Mouse (Mus musculus): ENCODE measurements around the gene Rilpl1.
"Not testable (repeated sequence)": the region's sequence is repeated elsewhere in the genome, so short reads cannot be mapped to it uniquely, and the experiment has no call there.

Gene Rilpl1

DNA sequence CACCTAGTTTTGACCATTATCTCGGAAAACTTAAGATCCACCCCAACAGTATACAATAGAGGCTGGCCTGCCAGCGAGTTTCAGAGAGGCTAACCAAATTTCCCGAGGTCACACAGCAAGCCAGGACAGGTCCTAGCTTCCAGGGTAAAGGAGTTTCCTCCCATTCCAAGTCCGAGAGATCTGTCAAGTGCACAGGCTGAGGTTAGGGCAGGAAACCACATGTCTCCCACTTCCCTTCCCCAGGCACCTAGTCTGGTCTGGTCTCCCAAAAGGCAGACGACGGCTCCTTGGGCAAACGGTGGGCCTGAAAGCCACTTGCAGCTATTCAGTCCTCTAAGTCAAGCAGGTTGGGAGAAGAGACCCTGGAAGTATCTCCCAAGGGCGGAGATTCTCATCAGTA is 1.5 kb downstream of the Rilpl1 start:
- no peak for DNase-seq (ENCODE audit: low read depth in 2 of 2, low spot score in 2 of 2)

DNA sequence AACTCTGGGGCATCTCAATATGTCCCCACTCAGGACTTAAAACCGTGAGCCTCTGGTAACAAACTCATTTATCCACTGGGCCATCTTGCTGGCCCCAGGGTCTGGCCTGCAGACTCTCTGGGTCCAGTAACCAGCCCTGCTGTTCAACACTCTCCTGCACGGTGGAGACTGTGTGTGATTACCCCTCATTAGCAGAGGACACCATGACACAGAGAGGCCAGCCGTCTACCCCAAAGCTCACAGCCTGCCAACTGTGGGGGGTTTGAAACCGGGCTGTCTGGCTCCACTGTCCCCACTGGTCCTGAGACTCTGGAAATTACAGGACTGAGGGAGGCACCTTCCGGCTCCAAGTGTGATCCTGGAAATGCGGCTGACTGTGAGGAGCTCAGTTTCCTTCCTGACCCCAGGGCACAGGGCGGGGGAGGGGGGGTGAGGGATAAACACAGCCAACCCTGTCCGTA is 2.0 kb downstream of the Rilpl1 start:
- no peak for DNase-seq (ENCODE audit: low read depth in 2 of 2, low spot score in 2 of 2)

DNA sequence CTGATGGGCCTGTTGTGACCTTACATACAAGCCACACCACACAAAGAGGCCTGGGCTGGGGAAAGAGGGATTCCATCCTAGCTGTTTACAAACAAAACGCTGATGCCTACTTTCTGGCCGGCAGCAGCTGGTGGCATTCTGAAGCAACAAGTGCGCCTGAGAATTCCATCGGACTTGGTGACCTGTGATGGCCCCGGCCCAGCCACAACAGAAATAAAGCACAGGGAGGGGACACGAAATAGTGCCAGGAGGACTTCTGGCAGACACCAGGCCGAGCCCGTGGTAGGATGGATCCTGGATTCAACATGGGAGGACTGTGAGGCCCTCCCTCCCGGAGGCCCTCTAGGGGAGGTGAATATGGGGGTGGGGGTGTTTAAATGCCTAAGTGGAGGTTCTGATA is 2.4 kb downstream of the Rilpl1 start:
- DNase-seq (ENCODE audit: low read depth in 2 of 2, low spot score in 2 of 2), result no peak

DNA sequence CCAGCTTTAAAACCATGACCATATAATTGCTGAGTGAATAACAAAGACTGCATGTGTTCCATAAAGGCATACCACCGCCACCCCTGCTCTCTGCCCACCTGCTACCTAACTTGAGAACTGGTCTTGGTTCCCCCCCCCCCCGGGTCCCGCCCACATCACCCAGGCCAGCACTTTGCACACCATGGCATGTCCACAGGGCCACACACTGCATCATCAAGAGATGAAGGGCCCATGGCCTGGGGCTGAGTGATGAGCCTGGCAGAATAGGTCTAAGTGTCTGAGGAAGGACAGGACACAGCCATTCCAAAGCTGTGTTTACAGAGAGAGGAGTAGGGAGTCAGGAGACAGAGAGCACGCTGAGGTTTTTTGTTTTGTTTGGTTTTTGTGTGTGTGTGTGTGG is 2.8 kb downstream of the Rilpl1 start:
- no peak for DNase-seq (ENCODE audit: low read depth in 2 of 2, low spot score in 2 of 2)

DNA sequence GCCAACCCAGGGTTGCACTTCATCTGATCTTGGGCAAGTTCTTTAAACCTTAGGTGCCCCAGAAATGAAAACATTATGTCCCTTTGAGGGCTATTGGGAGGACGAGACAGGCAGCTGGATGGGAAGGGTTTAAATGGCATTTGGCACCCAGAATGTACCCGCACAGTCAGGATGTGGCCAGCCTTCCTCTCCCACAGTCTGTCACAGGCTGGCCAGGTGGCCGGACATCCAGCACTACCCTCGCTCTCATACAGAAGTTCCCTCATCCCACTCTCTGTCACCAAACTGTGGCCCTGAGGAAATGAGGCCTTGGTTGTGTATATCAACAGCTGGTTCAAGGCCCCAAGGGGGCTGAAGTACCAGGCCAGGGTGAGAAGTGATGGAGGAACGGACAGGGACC is 6.2 kb downstream of the Rilpl1 start:
- DNase-seq (ENCODE audit: low read depth in 2 of 2, low spot score in 2 of 2), result no peak

DNA sequence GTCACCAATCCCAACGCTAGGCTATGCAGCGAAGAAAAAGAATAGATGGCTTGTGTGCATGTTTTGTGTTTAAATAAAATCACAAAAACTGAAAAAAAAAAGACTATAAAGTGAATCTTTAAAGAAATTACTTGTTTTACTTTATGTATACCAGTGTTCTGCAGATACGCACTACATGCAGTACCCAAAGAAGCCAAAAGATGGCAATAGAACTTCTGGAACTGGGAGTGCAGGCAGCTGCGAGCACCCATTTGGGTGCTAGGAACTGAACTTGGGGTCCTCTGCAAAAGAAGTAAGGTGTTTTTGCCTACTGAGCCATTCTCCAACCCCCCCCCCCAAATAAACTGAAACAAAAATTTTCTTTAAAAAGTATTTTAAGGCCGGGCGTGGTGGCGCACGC is 8.2 kb downstream of the Rilpl1 start:
- no peak for DNase-seq (ENCODE audit: low read depth in 2 of 2, low spot score in 2 of 2)

DNA sequence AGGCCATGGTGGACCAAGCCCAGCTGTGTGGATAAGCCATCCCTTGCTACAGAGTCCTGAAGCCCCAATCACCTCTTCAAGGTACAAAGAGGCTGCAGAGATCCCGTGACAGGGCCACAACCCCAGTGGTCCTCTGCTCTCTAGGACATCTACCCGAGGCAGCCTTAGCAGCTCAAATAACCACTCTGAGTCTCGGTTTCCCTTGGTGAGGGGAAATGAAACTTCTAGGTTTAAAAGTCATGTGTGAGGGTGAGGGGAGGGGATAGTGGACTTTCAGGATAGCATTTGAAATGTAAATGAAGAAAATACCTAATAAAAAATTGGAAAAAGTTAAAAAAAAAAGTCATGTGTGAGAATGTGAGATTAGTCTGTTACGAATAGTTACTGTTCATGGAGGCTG is 9.6 kb downstream of the Rilpl1 start:
- DNase-seq (ENCODE audit: low read depth in 2 of 2, low spot score in 2 of 2), result no peak

DNA sequence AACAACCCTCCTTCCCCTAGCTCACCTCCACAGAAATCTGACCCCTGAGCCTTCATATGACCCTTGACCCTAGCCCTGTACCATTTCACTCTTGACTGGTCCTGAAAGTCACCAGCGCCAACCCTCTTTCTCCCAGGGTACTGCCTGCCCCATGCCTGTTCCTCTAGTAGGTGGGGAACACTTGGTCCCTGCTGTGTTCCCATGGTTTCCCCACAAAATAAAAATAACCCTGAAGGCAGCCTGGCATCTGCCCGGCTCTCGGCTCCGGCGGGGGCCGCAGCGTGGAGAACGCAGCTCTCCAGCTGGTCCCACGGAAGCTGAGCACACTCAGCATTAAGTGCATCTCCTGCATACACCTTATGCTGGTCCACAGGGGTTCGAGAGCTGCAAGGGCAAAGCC is 12.5 kb downstream of the Rilpl1 start:
- no peak for DNase-seq (ENCODE audit: low read depth in 2 of 2, low spot score in 2 of 2)

DNA sequence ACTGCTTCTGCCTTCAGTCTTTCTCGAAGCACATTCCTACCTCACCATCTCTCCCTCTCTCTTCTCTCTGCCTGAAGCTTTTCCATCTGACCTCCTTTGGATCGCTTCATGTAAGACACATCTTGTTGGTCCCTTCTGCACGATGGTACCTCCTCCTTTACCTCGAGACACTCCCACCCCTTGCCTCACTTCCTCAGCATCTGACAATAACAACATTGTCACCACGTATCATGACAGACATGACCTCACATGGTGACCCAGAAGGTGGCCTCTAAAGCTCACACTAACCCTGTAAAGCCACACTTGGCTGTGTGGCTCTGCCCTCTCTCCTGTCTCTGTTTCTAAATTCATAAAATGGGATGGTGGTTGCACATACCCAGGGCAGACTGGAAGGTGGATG is 15.4 kb downstream of the Rilpl1 start:
- DNase-seq (ENCODE audit: low read depth in 2 of 2, low spot score in 2 of 2), result no peak

DNA sequence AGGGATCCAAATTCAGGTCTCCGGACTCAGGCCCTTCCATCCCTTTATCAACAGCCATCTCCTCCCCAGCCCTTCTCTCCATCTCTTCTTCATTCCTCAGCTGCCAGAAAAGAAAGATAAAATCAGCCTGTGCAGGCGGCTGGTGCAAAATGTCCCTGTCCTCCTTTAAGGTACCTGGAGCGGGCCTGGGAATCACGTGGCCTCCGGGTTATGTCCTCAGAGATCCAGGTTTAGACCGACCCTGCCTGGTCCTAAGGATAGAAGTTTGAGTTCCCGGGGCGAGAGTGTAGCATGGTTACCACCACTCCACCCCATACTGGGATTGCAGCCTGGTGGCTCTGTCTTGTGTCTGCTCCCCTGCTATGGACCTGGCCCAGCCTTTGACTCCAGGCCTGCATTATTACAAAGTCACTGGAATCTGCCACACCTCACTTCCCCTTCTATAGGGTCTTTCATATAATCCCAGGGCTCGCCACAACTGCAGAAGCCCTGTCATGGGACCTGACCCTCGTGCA is 20.6 kb downstream of the Rilpl1 start:
- DNase-seq (ENCODE audit: low read depth in 2 of 2, low spot score in 2 of 2), result no peak

DNA sequence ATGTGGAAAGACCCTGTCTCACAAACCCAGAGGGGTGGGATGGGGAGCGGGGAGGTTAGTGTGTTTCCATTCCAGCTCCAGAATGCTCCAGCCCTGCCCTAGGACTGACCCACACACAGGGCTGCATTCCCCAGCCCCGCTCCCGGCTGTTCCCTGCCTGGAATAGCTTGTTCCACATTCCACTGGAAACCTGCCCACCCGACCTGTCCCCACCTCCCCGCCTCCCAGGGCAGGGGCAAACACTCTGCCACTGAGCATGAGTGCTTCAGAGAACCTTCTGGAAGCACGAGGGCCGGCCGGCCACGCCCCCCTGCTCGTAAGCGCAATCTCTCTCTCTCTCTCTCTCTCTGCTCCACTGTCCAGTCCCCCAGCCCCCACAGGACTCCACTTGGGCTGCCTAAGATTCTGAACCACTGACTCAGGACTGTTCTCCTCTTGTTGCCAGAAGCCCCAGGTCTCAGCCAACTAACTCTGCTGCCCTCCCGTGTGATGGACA is 21.4 kb downstream of the Rilpl1 start:
- no peak for DNase-seq (ENCODE audit: low read depth in 2 of 2, low spot score in 2 of 2)

DNA sequence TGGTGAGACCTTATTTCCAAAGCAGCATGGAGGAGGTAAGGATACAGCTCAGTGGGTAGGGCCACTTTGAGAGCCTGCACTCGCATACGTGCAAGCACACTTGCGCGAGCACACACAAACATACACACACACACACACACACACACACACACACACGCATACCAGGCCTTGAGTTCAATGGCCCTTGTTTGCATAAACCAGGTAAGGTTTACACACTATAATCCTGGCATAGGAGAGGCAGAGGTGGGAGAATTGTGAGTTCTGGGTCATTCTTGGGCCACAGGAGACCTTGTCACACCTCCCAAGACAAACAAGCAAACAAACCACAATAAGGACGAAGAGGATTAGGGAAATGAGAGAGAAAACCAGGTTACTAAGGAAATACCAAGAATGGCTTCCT is 22.0 kb downstream of the Rilpl1 start:
- no peak for DNase-seq (ENCODE audit: low read depth in 2 of 2, low spot score in 2 of 2)

DNA sequence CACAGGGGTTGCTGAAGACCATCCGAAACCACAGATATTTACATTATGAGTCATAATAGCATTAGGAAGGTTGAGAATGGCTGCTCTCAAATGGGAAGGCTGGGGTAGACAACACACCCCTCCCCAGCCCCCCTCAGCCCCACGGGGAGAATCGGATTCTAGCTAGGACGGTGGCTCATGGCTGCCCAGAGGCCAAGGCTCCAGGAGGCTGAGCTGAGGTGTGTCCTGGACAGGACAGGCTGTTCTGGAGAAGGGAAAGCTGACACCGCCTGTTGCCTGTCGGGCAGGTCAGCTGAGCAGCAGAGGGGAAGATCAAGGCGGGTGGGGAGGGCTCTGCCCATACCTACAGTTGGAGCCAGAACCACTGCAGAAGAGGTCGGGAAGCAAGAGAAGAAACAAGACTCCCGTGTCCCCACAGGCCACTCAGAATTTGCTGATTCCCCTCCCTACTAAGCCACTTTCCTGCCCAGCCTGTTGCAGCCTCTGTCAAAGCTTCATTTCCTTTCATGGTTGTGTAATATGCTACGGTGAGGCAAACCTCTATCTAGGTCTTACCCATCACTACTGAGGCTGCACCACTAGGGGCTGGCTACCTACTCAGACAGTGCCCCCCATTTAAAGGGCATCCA is 24.3 kb downstream of the Rilpl1 start:
- no peak for DNase-seq (ENCODE audit: low read depth in 2 of 2, low spot score in 2 of 2)

DNA sequence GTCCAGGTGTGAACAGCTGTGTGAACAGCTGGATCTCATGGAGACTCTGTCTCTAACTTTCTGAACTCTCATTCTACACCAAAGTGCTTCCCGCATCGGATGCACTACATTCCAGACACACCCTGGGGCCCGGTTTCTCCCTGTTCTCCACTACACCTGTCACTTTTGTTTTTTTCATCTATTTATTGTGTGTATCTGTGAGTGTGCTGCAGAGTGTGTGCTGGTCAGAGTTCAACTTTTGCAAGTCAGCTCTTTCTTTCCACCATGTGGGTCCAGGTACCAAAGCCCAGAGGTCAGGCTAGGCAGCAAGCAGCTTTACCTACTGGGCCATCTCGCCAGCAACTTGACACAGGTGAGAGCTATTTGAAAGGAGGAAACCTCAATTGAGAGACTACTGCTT is 26.0 kb downstream of the Rilpl1 start:
- DNase-seq (ENCODE audit: low read depth in 2 of 2, low spot score in 2 of 2), result no peak

DNA sequence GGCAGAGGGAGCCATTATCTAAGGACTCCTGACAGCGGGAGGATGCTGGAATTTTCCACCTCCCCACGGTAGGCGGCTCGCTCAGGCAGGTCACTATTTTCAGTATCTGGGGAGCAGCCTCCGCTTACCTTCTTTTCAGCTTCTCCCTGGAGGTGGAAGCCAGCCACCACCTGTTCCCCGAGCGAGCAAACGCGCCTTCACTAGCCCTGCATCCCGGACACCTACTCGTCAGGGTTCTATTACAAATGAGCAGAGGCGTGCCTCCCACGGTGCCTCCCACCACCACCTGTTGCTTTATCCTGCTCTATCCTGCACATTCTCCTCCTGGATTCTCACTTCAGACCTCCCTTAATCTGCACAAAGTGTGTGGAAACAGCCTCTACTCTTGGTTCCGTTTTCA is 27.4 kb downstream of the Rilpl1 start:
- no peak for DNase-seq (ENCODE audit: low read depth in 2 of 2, low spot score in 2 of 2)

DNA sequence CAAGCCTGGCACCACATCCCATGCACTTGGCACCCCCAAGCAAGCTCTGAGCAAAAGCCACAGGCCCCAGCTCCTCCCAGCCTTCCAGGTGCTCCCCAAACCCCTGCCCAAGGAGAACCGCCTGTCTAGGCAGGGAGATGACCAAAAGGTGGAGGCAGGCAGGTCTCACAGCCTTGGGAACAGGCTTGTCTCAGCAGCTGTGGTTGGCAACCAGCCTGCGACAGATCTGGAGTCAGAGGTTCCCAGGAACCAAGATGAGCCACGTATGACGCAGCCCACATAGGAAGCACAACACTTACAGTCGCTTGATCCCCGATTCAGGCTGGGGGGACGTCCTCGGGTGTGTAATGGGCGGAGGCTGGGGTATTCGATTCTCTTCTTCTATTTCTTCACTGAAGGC is 29.6 kb downstream of the Rilpl1 start:
- no peak for DNase-seq (ENCODE audit: low read depth in 2 of 2, low spot score in 2 of 2)

DNA sequence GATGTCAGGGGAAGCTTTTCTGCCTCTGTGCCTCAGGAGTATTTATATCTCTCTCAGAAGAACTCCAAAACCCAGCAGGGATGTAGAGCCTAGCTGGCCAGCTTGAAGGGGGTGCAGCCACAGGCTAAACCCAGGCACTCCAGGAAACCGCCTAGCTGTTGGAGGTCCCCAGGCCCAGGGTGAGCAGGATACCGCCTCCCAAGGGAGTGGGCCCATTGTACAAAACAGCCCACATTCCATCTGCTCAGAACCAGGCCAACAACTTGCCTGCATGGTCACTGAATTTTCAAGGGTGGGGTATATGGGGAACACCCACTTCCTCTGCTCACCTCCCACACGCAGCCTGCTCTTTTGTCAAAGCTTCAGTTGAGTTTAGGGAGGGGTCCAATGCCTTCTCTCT is 30.6 kb downstream of the Rilpl1 start:
- DNase-seq (ENCODE audit: low read depth in 2 of 2, low spot score in 2 of 2), result no peak

DNA sequence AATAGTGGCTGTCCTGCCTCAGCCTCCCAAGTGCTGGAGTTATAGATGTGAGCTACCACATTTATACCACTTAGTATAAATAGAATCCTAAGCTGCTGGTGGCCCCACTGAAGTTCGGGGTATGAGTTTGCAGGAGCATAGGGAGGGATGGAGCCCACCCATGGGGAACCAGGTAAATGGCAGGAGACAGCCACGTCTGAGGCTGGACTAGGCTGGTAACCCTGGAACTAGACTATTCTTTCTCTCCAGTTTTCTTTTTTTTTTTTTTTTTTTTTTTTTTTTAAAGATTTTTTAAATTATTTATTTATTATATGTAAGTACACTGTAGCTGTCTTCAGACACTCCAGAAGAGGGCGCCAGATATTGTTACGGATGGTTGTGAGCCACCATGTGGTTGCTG is 31.2 kb downstream of the Rilpl1 start:
- DNase-seq (ENCODE audit: low read depth in 2 of 2, low spot score in 2 of 2), result not testable (repeated sequence)

DNA sequence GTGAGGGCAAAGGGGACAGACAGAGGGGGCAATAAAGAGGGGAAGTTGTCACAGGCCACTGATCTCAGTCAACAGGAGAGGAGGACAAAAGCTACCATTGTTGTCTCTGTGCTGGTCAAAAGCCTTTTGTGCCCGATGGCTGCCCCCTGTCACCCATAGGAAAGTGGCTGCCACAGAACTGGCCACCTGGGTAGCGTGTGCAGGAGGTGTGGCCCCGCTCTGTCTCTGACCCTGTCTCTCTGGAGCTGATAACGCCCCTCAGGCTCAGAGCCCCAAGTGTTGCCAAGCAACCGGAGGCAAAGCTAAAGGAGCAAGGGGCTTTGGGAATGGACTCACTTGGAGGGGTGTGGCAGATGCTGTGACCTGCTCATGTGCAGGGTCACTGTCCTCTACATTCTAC is 32.2 kb downstream of the Rilpl1 start:
- no peak for DNase-seq (ENCODE audit: low read depth in 2 of 2, low spot score in 2 of 2)

DNA sequence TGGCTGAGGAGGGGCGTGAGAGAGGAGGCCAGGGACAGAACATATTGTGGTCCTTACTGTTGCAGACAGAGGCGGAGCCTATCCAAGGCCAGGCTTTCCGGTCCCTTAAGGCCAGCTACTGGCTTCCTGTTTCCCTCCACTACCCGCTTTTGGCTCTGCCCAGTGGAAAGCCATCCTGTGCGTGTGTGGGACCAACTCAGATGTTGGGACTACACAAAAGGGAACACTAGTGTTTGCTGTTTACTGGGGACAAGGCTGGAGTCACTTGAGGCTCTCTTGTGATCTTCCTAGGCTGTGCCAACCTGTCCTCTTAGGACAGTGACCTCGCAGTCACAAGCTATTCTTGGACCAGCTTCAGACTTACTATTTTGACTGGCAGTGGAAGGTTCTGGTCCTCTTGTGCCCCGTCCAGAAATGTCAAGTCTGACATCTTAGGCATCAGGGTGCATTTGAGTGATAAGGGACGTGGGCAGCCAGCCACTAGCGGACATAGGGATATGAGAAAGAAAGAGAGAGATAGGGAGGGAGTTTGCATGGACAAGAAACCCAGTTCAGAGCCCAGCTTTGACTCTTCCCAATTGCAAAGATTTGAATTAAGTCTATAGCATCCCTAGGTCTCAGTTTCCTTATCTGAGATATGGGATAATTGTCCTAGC is 32.8 kb downstream of the Rilpl1 start:
- DNase-seq (ENCODE audit: low read depth in 2 of 2, low spot score in 2 of 2), result no peak

DNA sequence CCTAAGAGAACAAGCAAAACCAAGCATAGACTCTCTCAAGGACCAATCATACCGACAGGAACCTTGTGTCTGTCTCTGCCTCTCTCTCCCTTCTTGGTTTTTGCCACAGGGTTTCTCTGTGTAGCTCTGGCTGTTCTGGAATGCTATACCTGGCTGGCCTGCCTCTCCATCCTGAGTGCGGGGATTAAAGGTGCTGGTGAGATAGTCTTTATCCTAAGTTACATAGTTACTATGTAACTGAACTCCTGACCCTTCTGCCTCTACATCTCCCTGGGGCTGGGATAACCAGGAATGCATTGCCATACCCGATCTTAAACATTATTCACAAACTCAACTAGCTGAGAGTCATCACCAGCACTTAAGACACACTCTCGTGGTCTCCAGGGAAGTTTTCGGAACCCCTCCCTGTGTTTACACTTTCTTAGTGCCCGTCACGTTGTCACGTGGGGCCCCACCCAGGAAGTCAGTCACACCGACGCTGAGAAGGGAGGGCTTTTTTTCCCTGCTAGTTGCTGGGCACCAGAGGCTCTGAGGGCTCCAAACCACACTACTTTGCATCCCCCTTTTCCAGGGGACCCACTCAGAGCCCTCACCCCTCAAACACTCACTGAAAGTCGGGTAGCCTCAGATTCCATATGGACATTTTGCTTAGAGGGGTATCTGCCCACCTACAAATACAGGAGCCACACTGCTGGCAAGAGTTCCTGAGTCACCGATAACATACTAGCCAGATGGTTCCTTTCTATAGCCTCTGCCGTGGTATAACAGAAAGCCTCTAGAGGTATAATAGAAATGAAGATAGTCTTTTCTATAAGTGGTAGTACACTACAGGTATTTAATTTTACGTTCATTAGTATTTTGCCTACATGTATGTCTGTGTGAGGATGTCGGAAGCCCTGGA is 34.3 kb downstream of the Rilpl1 start:
- DNase-seq (ENCODE audit: low read depth in 2 of 2, low spot score in 2 of 2), result peak; percentile 39 to 55

DNA sequence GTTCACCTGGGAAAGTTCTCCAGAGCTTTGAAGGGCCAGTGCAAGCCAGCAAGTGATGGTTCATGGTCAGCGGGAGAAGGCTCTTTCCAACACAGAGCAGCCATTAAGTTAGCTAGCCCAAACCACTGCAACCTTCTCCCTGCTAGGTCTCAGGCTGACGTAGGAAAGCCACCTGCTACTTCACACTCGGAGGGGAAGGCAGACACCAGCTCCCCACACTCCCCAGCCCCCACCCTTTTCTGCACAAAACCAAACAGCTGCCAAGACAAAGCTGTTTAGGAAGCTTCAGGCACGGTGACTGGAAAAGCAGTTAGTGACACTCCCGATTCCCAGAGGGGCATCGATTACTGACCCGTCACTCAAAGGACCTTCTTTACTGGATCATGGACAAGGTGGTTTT is 35.6 kb downstream of the Rilpl1 start:
- no peak for DNase-seq (ENCODE audit: low read depth in 2 of 2, low spot score in 2 of 2)
